Mouse (Mus musculus): Measurements from ENCODE around the gene Hist1h2bf. TPM values are rescaled to one million over a fixed set of nuclear protein-coding genes. Genes with fewer than 3 reads are reported as not detected.

Gene Hist1h2bf
- polyA plus RNA-seq, 1 experiment from 2014 or later = 4.8 TPM

Small RNA genes within 50 kb of the gene (microRNA-seq; reads per million reads assigned to microRNA genes)
- gene Gm44297 = not detected
- not detected for gene Gm44359
- not detected for gene Gm44394

Other genes with a start within 250 kb of the Hist1h2bf start
- gene Zfp322a, start 205.0 kb downstream of the Hist1h2bf start, polyA plus RNA-seq (2016; fragmentation: Nextera tagmentation; extraction: Ambion mirVana) = 59.9 and 60.6 TPM in 2 replicates
- gene Abt1, start 150.3 kb downstream of the Hist1h2bf start, polyA plus RNA-seq (2016; fragmentation: Nextera tagmentation; extraction: Ambion mirVana) = 15.0 and 15.6 TPM in 2 replicates
- 0.12 and 0.16 TPM in 2 replicates for gene Btn1a1, start 108.3 kb downstream of the Hist1h2bf start, polyA plus RNA-seq (2016; fragmentation: Nextera tagmentation; extraction: Ambion mirVana)
- gene Btn2a2, start 85.3 kb downstream of the Hist1h2bf start, polyA plus RNA-seq (2016; fragmentation: Nextera tagmentation; extraction: Ambion mirVana) = 0.99 and 1.2 TPM in 2 replicates
- gene Hist1h4h, start 43.1 kb downstream of the Hist1h2bf start, polyA plus RNA-seq (2016; fragmentation: Nextera tagmentation; extraction: Ambion mirVana) = 2.7 and 3.0 TPM in 2 replicates
- gene Hist1h2af, start 40.3 kb downstream of the Hist1h2bf start, polyA plus RNA-seq (2016; fragmentation: Nextera tagmentation; extraction: Ambion mirVana) = 4.8 and 5.5 TPM in 2 replicates
- 6.5 and 7.7 TPM in 2 replicates for gene Hist1h3g, start 38.8 kb downstream of the Hist1h2bf start, polyA plus RNA-seq (2016; fragmentation: Nextera tagmentation; extraction: Ambion mirVana)
- 1.1 TPM in 2 replicates for gene Hist1h2bh, start 30.8 kb downstream of the Hist1h2bf start, polyA plus RNA-seq (2016; fragmentation: Nextera tagmentation; extraction: Ambion mirVana)
- gene Hist1h3f, start 30.1 kb downstream of the Hist1h2bf start, polyA plus RNA-seq (2016; fragmentation: Nextera tagmentation; extraction: Ambion mirVana) = 0.97 and 1.2 TPM in 2 replicates
- 1.00 and 1.2 TPM in 2 replicates for gene Hist1h4f, start 22.5 kb downstream of the Hist1h2bf start, polyA plus RNA-seq (2016; fragmentation: Nextera tagmentation; extraction: Ambion mirVana)
- gene Hist1h1d, start 20.9 kb downstream of the Hist1h2bf start, polyA plus RNA-seq (2016; fragmentation: Nextera tagmentation; extraction: Ambion mirVana) = 0.58 and 0.60 TPM in 2 replicates
- gene Hist1h3e, start 11.8 kb downstream of the Hist1h2bf start, polyA plus RNA-seq (2016; fragmentation: Nextera tagmentation; extraction: Ambion mirVana) = 5.8 and 6.8 TPM in 2 replicates
- 96.8 and 97.7 TPM in 2 replicates for gene Hist1h2ae, start 3.0 kb downstream of the Hist1h2bf start, polyA plus RNA-seq (2016; fragmentation: Nextera tagmentation; extraction: Ambion mirVana)
- 7.0 and 9.8 TPM in 2 replicates for gene Hist1h2bg, start 2.8 kb downstream of the Hist1h2bf start, polyA plus RNA-seq (2016; fragmentation: Nextera tagmentation; extraction: Ambion mirVana)
- 0.97 and 3.8 TPM in 2 replicates for gene Hist1h2ad, start 185 bp upstream of the Hist1h2bf start, polyA plus RNA-seq (2016; fragmentation: Nextera tagmentation; extraction: Ambion mirVana)
- gene Hist1h3d, start 1.6 kb upstream of the Hist1h2bf start, polyA plus RNA-seq (2016; fragmentation: Nextera tagmentation; extraction: Ambion mirVana) = 9.3 and 10.5 TPM in 2 replicates
- gene Hist1h4d, start 7.4 kb upstream of the Hist1h2bf start, polyA plus RNA-seq (2016; fragmentation: Nextera tagmentation; extraction: Ambion mirVana) = 97.2 and 97.7 TPM in 2 replicates
- gene Hist1h2be, start 46.9 kb upstream of the Hist1h2bf start, polyA plus RNA-seq (2016; fragmentation: Nextera tagmentation; extraction: Ambion mirVana) = 3.1 and 4.0 TPM in 2 replicates
- gene Hist1h1e, start 48.4 kb upstream of the Hist1h2bf start, polyA plus RNA-seq (2016; fragmentation: Nextera tagmentation; extraction: Ambion mirVana) = 18.4 and 19.5 TPM in 2 replicates
- gene Hist1h2ac, start 109.8 kb upstream of the Hist1h2bf start, polyA plus RNA-seq (2016; fragmentation: Nextera tagmentation; extraction: Ambion mirVana) = 0.91 and 1.3 TPM in 2 replicates
- gene Hist1h2bc, start 110.0 kb upstream of the Hist1h2bf start, polyA plus RNA-seq (2016; fragmentation: Nextera tagmentation; extraction: Ambion mirVana) = 19.0 and 20.3 TPM in 2 replicates
- 0.28 TPM in 1 of 2 replicates, not detected in the other for gene Hist1h1t, start 121.6 kb upstream of the Hist1h2bf start, polyA plus RNA-seq (2016; fragmentation: Nextera tagmentation; extraction: Ambion mirVana)
- gene Hist1h4c, start 124.3 kb upstream of the Hist1h2bf start, polyA plus RNA-seq (2016; fragmentation: Nextera tagmentation; extraction: Ambion mirVana) = 6.6 and 6.8 TPM in 2 replicates
- 1.5 and 2.0 TPM in 2 replicates for gene Hfe, start 136.7 kb upstream of the Hist1h2bf start, polyA plus RNA-seq (2016; fragmentation: Nextera tagmentation; extraction: Ambion mirVana)
- gene Hist1h1c, start 164.6 kb upstream of the Hist1h2bf start, polyA plus RNA-seq (2016; fragmentation: Nextera tagmentation; extraction: Ambion mirVana) = 9.1 and 9.2 TPM in 2 replicates
- gene Hist1h3c, start 171.4 kb upstream of the Hist1h2bf start, polyA plus RNA-seq (2016; fragmentation: Nextera tagmentation; extraction: Ambion mirVana) = 8.6 and 10.0 TPM in 2 replicates
- gene Hist1h2bb, start 172.5 kb upstream of the Hist1h2bf start, polyA plus RNA-seq (2016; fragmentation: Nextera tagmentation; extraction: Ambion mirVana) = 1.9 and 2.9 TPM in 2 replicates
- 39.1 and 43.8 TPM in 2 replicates for gene Hist1h2ab, start 176.9 kb upstream of the Hist1h2bf start, polyA plus RNA-seq (2016; fragmentation: Nextera tagmentation; extraction: Ambion mirVana)
- 9.5 and 10.3 TPM in 2 replicates for gene Hist1h3b, start 178.1 kb upstream of the Hist1h2bf start, polyA plus RNA-seq (2016; fragmentation: Nextera tagmentation; extraction: Ambion mirVana)
- gene Hist1h4b, start 182.8 kb upstream of the Hist1h2bf start, polyA plus RNA-seq (2016; fragmentation: Nextera tagmentation; extraction: Ambion mirVana) = 2.8 and 7.1 TPM in 2 replicates
- gene Hist1h4a, start 187.0 kb upstream of the Hist1h2bf start, polyA plus RNA-seq (2016; fragmentation: Nextera tagmentation; extraction: Ambion mirVana) = 0.54 and 0.65 TPM in 2 replicates
- gene Hist1h3a, start 188.2 kb upstream of the Hist1h2bf start, polyA plus RNA-seq (2016; fragmentation: Nextera tagmentation; extraction: Ambion mirVana) = 4.7 and 5.0 TPM in 2 replicates
- gene Hist1h1a, start 189.5 kb upstream of the Hist1h2bf start, polyA plus RNA-seq (2016; fragmentation: Nextera tagmentation; extraction: Ambion mirVana) = 2.7 and 4.0 TPM in 2 replicates
- gene Trim38, start 195.7 kb upstream of the Hist1h2bf start, polyA plus RNA-seq (2016; fragmentation: Nextera tagmentation; extraction: Ambion mirVana) = 0.26 TPM in 1 of 2 replicates, not detected in the other
- gene Slc17a2, start 232.8 kb upstream of the Hist1h2bf start, polyA plus RNA-seq (2016; fragmentation: Nextera tagmentation; extraction: Ambion mirVana) = not detected in 2 replicates